Mouse (Mus musculus) megakaryocyte, adult 5-6 weeks (primary cell): ENCODE data around the gene Itpk1. TPM values are rescaled to one million over a fixed set of nuclear protein-coding genes. Genes with fewer than 3 reads are reported as not detected.
A peak's percentile ranks its signal among the peaks of the same experiment; 100 is the strongest.
"Not testable (repeated sequence)": the region's sequence is repeated elsewhere in the genome, so short reads cannot be mapped to it uniquely, and the experiment has no call there.

Source experiments
- ATAC-seq: 2 replicates; pipeline ENCODE4 v1.8.0; 2016; ENCODE audit warnings: mild to moderate bottlenecking, inconsistent platforms; ENCODE audit not compliant: poor library complexity, severe bottlenecking
- total RNA-seq, 2 experiments: library from RNA; stranded (forward) in 1 of 2; stranded (reverse) in 1 of 2; fragments of 153-499, 151-499 nt in 1 of 2; fragments of 221-1000, 200-1000 nt in 1 of 2; gene quantifications; 2 replicates each; pipeline versions ENCODE4 v1.2.3 to v1.2.4; 2015 to 2017

Gene Itpk1
- total RNA-seq, 2 experiments from 2014 or later, result 10.7 to 14.0 TPM

DNA sequence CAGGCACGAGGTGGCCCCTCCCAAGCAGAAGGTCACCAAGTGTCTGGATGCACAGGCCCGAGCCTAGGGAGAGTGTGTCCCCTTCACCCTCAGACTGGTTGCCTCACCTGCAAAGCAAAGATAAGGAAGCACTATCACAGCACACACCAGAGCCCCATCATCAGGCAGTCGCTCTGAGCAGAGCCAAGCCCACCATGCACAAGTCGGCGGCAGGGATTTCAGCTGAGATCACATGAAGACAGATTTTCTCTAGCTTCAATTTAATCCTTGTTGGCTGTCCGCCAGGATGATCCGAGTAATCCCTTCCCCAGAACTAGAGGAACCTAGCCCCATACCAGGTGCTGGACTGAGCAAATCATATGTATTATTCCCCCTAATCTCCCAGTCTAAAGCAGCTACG, 73.0 kb downstream of the Itpk1 start:
- no peak for ATAC-seq

DNA sequence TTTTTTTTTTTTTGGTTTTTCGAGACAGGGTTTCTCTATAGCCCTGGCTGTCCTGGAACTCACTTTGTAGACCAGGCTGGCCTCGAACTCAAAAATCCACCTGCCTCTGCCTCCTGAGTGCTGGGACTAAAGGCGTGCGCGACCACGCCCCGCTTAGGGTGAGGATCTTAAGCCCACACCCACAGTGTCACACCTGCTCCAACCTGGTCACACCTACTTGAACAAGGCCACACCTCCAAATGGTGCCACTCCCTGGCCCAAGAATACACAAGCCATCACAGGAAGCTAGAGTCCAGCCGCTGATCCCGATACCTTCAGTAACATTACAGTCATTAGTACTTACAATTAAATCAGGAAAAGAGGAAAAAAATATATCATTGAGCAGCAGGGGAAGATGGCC, 74.3 kb downstream of the Itpk1 start:
- ATAC-seq, result not testable (repeated sequence)

DNA sequence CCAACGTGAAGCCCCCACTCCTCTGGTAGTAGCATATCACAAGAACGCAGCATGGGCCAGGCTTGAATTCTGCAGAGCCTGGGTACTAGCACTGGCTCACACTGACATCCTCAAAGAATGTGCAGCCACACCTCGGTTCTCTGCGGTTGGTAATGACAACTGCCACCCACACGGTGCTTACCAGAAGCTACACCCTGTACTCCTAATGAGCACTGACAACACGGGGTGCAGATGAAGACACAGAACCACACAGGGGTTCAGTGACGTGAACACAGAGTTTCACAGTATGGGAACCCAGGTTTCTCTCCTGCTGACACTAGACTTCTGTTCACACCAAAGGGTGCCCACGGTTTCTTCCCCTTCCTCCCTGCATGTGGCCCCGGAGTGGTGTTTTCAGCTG, 76.5 kb downstream of the Itpk1 start:
- peak; percentile 66 for ATAC-seq

DNA sequence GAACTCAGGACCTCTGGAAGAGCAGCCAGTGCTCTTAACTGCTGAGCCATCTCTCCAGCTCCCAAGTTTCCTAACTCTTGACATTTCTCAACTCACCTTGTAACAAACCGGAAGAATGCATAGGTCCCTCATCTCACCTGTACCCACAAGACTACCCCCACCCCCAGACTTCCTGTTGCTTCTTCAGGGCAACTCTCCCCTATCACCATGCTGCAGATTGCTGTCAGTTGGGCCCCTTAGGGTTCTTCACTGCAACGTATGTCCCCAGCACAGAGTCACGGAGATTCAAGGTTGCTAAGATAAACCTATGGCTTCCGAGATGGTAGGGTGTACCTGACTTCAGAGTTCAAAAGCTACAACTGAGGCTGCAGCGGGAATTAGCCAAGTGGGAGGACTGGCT, 77.2 kb downstream of the Itpk1 start:
- no peak for ATAC-seq

DNA sequence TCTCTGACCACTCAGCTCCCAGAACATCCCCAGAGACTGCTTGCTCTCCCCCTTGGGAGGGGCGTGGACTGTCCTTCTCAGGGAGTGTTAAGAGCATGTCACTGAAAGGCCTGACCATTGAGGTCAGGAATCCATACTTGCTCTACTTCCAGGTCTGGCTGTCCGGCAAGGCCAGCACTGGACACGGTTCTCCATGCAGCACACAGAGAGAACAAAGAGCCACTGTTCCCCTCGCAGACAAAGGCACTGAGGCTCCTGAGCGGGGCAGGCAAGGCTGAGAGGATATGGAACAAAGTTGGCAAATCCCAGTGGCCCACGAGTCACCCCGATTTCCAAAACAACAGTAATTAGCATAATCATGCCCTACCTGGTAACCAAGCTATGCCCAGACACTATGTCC, 77.9 kb downstream of the Itpk1 start:
- ATAC-seq, result no peak

DNA sequence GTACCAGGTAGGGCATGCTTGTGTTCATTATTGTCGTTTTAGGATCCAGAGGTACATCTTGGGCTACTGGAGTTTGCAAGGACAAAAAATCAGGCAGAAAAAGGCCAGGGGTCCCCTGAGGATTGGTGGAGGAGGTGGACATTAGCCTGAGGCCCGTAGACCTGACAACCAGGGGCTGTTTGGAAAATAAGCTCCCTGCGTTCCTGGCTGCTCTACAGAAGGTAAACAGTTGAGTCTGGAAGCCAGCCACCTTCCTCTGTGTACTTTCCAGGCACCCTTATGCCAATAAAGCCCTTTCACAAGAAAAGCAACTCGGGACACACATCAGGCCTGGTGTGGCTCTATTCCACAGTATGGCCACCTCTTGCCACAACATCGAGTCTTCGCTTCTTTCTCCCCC, 79.0 kb downstream of the Itpk1 start:
- ATAC-seq, result no peak

DNA sequence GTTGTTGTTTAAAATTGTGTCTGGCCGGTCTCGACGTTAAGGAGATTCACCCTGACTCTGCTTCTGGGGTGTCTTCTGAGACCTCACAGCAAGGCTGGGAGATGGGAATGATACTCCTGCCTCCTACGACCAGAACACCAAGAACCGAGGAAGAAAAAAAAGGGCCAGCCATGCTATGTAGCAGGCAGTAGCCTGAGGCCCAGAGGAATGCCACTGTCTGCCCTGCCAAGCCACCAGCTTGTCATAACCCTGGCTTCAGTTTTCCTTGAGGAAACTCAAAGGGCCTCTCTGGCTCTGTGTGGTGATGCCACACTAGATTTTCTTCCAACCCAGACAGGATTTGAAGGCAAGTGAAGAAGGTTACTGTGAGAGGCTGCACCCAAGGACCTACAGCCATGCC, 79.6 kb downstream of the Itpk1 start:
- ATAC-seq, result no peak

DNA sequence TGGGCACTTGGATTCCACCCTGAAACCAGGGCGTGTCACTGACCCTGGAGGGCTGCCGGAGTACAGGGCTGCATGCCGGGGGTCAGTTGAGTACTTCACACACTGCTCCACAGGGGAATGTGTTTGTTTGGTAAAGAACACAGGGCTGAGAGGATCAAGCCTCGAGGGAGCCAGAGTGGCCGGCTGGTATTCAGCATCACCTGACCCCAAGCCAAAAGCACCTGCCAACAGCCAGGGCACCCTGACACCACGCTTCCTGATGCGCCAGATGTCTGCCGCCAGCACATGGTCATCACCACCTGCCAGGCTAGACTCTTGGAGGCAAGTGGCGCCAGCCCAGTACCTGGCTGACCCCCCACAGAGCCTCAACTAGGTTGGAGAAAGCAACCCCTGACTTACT, 80.9 kb downstream of the Itpk1 start:
- ATAC-seq, result no peak

DNA sequence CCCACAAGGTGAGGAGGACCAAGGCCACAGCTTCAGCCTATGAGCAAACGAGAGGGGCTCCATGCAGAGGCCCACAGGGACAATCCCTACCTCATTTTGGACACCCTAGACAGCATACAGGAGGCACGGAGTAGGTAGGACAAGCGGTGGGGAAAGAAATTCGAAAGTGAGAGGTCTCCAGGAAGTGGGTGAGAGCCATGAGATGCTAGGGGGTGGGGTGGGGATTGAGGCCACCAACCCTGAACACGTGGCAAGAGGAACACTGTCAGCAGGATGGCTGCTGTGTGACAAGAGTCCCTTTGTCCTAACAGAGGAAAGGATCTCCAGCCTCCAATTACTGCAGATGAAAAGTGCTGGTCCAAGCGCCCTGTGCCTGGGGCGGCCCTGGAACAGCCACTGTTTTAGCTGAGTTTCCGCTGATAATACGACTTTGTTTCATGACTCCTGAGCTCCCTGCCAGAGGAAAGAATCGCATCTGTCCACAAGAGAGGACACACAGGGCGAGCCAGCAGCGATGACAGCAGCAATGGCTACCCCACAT, 82.4 kb downstream of the Itpk1 start:
- ATAC-seq, result no peak

DNA sequence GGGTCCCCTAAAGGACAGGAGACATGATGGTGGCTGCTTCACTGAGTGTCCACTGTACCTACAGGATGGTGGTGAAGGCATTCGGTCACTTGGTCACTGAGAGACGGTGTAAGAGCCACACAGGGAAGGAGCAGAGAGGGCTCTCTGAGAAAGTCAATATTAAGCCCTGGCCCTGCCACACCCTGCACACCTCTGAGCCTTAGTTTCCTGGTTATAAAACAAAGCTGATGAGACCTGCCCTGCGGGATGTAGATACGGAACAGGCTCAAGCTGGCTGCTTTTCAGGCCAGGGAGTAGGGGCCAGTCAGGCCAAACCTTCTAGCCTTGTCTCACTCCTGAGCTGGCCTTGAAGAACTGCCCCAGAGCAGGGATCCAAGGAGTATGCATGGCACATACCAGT, 82.9 kb downstream of the Itpk1 start:
- ATAC-seq, result no peak

DNA sequence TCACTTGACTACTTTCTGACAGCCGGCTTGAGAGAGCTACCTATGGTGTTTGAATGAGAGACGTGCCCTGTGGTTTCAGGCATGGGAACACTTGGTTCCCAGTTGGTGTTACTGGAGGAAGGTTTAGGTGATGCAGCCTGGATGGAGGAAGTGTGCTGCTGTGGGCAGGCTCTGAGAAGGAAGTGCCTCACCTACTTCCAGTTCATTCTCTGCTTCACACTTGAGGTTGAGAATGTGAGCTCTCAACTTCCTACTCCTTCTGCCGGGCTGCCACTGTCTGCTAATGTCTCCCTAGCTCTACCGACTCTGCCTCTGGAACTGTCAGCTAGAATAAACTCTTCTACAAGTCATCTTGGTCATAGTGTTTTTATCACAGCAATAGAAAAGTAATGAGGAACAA, 83.5 kb downstream of the Itpk1 start:
- peak; percentile 75 for ATAC-seq

DNA sequence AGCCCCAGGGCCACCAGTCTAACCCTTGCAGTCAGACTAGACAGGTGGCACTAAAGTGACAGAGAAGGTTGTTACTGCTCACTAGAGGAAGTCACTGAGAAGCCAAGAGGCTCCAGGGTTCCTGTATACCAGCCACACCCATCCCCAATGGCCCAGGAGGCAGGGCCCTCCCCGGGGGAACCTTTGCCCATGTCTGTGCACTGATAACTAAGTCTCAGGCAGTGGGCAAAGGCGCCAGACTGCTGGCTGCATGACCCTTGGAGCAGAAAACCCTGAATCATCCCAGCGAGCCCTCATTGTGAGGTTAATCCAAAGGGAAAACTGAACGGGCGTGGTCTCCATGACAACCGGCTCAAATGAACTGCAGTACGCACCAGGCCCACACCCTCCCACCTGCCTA, 84.8 kb downstream of the Itpk1 start:
- ATAC-seq, result peak; percentile 46

DNA sequence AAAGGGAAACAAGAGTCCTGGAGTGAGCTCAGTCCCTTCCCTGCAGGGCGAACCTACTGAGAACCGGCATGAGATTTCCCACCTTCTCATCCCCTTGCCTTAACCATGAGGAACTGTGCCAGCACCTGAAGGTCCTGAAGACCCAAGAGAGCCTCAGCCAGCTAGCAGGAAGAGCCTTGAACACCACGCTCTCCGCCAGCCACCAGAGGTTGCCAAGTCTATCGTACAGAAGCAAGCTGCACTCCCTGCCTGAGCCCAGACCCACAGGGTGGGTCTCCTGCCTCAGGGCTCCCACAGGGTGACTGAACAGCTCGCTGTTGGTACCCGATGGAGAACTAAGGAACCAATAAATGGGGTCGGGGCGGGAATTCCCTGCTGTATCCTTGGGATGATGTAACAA, 86.6 kb downstream of the Itpk1 start:
- ATAC-seq, result no peak

DNA sequence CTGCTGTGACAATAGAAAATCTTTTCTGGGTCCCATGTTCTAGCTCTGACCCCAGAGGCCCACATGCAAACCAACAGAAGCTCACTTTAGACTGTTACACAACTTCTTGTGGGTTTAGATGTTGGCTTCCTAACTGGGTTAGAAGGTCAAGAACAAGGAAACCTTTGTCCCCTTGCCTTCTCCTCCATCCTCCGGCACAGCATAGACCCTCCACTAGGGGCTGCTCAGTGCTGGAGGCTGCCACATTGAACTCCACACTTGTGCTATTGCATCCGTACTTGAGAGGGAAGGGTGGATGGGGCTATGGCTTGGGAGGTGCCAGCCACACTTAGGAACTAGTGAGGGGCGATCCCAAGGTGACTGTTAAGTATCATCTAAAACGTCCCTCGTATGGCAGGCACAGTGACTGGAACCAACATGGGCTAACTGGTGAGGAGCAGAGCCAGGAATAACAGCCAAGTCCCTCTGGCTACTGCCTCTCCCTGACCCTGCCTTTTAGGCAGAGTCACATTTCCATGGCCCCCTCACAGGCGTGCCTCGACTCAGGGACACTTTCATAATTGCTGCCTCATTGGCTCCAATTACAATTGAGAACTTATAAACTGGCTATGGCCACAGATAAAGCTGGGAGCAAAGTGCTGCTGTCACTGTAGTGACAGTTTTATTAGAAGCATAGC, 87.7 kb downstream of the Itpk1 start:
- peak; percentile 41 for ATAC-seq

DNA sequence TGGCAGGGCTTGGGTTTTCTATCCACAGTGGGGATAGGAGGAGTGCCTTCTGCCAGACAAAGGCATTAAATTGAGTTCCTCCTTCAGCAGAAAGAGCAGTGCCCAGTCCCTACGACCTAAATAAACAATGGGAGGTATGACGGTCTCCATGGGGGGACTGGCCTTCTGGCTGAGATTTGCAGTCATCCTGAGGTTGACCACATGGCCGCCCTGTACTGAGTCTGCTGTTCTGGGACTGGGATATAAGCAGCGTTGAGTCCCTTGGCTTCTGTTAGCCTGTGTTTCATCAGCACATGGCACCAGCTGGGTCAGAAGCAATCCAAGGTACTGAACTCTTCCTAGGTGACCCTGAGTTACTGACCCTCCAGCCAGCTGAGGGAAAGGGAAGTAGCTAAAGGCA, 88.5 kb downstream of the Itpk1 start:
- ATAC-seq, result no peak

DNA sequence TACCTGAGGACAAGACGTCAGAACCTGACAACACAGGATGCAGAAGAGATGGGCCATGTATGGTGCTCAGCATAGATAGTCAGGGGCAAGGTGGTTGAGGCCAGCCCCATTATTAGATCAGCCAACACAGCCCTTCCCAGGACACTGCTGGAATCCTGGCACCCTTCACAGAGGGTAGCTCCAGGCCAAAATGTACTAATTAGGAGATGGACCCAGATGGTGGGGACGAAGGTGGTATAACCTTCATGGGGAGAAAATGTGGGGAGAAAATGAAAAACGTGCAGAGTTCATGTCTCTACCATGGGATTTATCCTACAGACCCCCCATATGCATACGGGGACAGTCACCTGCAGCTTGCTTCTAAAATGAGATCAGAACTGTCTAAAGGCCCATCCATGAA, 91.3 kb downstream of the Itpk1 start:
- ATAC-seq, result no peak

DNA sequence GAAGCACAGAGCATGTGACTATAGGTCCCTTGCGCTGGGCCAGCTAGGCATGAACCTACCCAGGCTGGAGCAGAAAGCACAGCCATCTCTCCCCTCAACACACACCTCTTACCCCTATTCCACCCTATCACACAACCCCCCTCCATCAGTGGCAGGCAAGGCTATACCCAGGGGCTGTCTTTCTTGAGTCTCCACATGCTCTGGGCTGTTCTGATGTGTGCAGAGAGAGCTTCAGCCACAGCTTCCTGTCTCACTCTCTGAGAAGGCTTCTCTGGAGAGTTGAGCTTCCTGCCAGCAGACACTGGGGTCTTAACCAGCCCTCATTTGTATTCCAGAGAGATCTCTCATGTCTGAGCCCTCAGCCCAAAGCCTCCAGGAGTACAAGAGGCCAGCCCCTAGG, 92.3 kb downstream of the Itpk1 start:
- peak; percentile 36; the same call in 1 of the 2 replicates for ATAC-seq

DNA sequence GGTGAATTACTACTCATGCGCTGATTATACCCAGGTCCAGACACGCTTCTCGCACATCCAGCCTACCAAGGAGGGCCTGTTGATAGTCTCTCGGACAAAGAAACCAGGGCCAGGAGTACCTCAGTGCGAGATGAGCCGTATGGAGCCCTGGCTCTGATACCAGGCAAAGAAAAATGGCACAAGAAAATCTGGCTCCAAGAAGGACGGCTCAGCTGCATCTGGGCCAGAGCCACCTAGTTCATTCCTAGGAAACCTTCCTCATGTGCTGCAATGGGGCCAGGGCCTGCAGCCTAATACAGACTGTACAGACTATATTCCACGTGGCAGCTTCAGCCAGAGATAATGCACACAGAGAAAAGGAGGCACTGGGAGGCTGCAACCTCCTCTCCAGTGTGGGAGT, 93.8 kb downstream of the Itpk1 start:
- no peak for ATAC-seq

DNA sequence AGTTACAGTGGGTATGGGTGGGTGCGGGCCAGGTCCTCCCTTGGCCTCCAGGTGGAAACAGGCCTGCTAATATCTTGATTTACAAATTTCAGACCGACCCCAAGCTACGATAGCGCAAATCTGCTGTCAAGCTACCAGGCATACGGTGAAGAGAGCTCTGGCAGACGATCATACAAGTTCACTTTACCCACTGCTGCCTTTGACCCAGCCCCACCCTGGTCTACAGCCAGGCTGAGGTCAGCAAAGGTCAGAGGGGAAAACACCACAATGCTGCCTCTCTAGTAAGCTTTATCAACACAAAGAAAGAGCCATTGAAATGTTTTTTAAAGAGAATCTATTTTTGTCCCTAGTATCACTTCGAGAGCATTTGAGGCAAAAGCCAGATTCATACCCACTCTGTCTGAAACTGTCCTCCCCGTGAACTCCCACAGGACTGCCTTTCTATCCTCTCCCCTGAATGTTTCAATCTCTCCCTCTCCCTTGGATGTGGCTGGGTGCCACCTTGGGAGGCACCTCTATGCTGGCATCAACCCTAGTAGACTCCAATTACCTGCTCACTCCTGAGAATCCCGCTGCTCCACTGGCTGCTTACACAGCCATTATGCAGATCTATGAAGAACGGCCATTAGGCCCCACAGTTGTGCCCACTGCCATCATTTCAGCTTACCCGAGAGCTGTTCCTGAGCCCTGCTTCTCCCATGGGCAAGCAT, 96.8 kb downstream of the Itpk1 start:
- ATAC-seq, result no peak

DNA sequence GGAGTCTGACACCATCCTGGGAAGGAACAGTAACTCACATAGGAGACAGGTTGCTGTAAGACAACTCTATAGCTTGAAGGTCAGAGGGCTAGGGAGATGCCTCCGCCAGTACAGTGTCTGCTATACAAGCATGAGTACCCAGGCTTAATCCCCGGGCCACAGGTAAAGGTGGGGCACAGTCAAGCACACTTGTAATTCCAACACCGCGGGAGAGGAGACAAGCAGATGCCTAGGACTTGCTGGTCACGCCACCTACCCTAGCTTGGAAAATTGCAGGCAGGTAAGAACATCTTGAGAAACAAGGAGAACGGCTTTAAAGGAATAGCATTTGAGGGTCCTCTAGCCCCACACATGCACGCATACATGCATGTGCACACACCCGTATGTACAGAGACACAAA, 97.7 kb downstream of the Itpk1 start:
- no peak for ATAC-seq

DNA sequence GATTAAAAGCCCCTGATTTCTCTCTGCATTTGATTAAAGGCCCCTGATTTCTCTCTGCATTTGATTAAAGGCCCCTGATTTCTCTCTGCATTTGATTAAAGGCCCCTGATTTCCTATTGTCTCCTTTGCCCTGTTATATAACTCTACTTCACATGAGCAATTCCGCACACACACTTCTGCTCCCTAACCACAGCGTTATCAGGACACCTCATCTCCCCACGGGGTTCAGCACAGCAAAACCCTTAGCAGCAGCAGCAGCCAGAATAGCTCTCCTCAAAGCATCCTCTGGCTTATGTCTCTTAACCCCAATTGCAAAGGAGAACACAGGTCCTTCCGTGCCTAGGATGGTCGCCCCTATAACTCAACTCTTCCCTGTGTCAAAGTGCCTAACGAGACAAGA, 99.1 kb downstream of the Itpk1 start:
- no peak for ATAC-seq

DNA sequence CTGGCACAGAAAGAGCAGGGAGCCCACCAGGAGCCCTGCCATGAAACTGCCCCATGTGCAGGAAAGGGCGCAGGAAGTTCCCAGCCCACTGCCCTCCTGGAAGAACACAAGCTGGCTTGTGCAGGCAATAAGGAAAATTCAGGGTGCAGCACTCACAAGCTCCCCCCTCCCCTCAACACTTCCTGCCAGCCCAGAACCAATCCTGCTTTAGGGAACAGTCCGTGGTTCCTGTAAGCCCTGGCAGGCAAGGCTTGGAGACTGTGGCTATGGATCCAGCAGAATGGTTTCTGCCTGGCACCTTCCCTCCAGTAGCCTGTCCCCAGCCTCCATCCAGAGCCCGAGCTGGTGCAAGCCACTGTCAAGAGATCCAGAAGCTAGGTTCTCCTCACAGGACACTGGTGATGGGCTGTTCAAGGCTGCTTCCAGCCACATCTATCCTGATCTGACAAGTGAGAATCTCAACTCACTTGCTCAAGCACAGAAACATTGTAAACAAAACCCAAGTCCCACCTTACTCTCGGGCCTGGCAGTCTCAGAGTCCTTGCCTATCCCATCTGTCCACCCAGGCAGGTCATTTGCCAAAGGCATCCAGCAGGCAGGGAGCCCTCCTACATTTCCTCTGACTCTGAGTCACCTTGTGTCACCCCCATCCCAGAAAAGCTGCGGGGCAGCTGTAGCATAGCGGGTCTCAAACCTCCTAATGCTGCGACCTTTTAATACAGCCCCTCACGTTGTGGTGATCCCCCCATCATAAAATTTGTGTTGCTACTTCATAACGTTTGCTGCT, 102.3 kb downstream of the Itpk1 start:
- ATAC-seq, result no peak
